Mouse (Mus musculus) hindbrain, embryonic 16.5 days (tissue): ENCODE measurements around the gene Rnf113a2. TPM values are rescaled to one million over a fixed set of nuclear protein-coding genes. Genes with fewer than 3 reads are reported as not detected.

Experiments
- ATAC-seq: fragments of 200-750 bp; cut with Nextera tagmentation; 2 replicates; pipeline ENCODE4 v1.8.0; 2017; ENCODE audit warnings: moderate TSS enrichment, moderate library complexity
- H3K27ac ChIP-seq: fragments of 300-500 bp; sonication (generic); 2 replicates; pipeline ENCODE4 v1.5.1; 2014; ENCODE audit warnings: low read depth, mild to moderate bottlenecking, control low read depth, low read length, moderate library complexity
- H3K27me3 ChIP-seq: fragments of 300-500 bp; sonication (generic); replicated peaks from 2 replicates; pipeline ENCODE4 v1.6.1; 2014; ENCODE audit warnings: low read length; ENCODE audit not compliant: control insufficient read depth, insufficient read depth
- H3K36me3 ChIP-seq: fragments of 300-500 bp; sonication (generic); 2 replicates; pipeline ENCODE4 v1.6.1; 2014; ENCODE audit warnings: mild to moderate bottlenecking, low read length, moderate library complexity, mixed read lengths; ENCODE audit not compliant: control insufficient read depth, insufficient read depth
- H3K4me1 ChIP-seq: fragments of 300-500 bp; sonication (generic); 2 replicates; pipeline ENCODE4 v1.6.1; 2014; ENCODE audit warnings: low read depth, low read length; ENCODE audit not compliant: control insufficient read depth, insufficient read depth
- H3K4me2 ChIP-seq: fragments of 300-500 bp; sonication (generic); 2 replicates; pipeline ENCODE4 v1.6.1; 2014; ENCODE audit warnings: mild to moderate bottlenecking, low read length, control low read depth, moderate library complexity
- H3K4me3 ChIP-seq: fragments of 300-500 bp; sonication (generic); 2 replicates; pipeline ENCODE4 v1.5.1; 2014; ENCODE audit warnings: mild to moderate bottlenecking, low read length, control low read depth, moderate library complexity
- H3K9ac ChIP-seq: fragments of 300-500 bp; sonication (generic); 2 replicates; pipeline ENCODE4 v1.6.1; 2014; ENCODE audit warnings: low read depth, mild to moderate bottlenecking, control low read depth, low read length, moderate library complexity
- H3K9me3 ChIP-seq: fragments of 300-500 bp; sonication (generic); 2 replicates; pipeline ENCODE4 v1.6.1; 2014; ENCODE audit warnings: mild to moderate bottlenecking, low read length, moderate library complexity; ENCODE audit not compliant: control insufficient read depth
- WGBS: fragments of 180-500 bp; shearing (Covaris S2); extraction: QIAGEN DNeasy Blood & Tissue Kit; methylation state at CpG from one replicate; pipeline ENCODE4 v1.1.7; 2014; 5-methylcytosine and 5-hydroxymethylcytosine counted together
- polyA plus RNA-seq: library from polyadenylated mRNA; unstranded; fragments of >200 nt; fragmentation: Nextera tagmentation; extraction: Ambion mirVana; gene quantifications from 2 replicates; pipeline ENCODE4 v1.2.1, GENCODE M21; 2015

The Rnf113a2 gene
- polyA plus RNA-seq, 1 experiment from 2014 or later: 23.5 TPM

- Histone ChIP-seq H3K36me3 (no peaks in the 10 kb centered on the region; the same call in 1 of the 2 replicates), H3K4me2 (no peak overlapping the region), H3K27me3 (no peaks in the 10 kb centered on the region), H3K4me1 (no peaks in the 10 kb centered on the region), H3K27ac (no peak overlapping the region), H3K4me3 (no peak overlapping the region), H3K9ac (no peak overlapping the region), H3K9me3 (no peaks in the 10 kb centered on the region)
- no peak for ATAC-seq
- 96% methylated on average over 4 of the region's 4 CpGs for WGBS
Observed at GRCm38 (mm10) chr12:84392681-84393080, 24.3 kb upstream of the Rnf113a2 start.

GRCm38 (mm10) chr12:84393847-84394246 lies 23.1 kb upstream of the Rnf113a2 start:
- ATAC-seq: no peak
- Histone ChIP-seq H3K4me1 (no peaks in the 10 kb centered on the region), H3K9me3 (no peaks in the 10 kb centered on the region), H3K4me3 (no peak overlapping the region), H3K36me3 (no peaks in the 10 kb centered on the region), H3K27ac (no peak overlapping the region), H3K4me2 (no peak overlapping the region), H3K27me3 (no peaks in the 10 kb centered on the region), H3K9ac (no peak overlapping the region)
- 98% methylated on average over 5 of the region's 5 CpGs for WGBS

GRCm38 (mm10) chr12:84396947-84397679 lies 19.9 kb upstream of the Rnf113a2 start:
- H3K4me3 ChIP-seq: no peak overlapping the region
- no peak overlapping the region for H3K9ac ChIP-seq
- no peaks in the 10 kb centered on the region for H3K4me1 ChIP-seq
- no peak overlapping the region for H3K4me2 ChIP-seq
- WGBS: 91% methylated on average over 14 of the region's 14 CpGs
- H3K27me3 ChIP-seq: no peaks in the 10 kb centered on the region
- no peak overlapping the region for H3K27ac ChIP-seq
- peaks cover 2% of the 10 kb centered on the region for H3K36me3 ChIP-seq
- no peaks in the 10 kb centered on the region for H3K9me3 ChIP-seq
- ATAC-seq: no peak

GRCm38 (mm10) chr12:84397685-84398084 lies 19.3 kb upstream of the Rnf113a2 start:
- Histone ChIP-seq H3K36me3 (peaks cover 3% of the 10 kb centered on the region), H3K9me3 (no peaks in the 10 kb centered on the region), H3K4me2 (no peak overlapping the region), H3K4me1 (no peaks in the 10 kb centered on the region), H3K27ac (no peak overlapping the region), H3K27me3 (no peaks in the 10 kb centered on the region), H3K4me3 (no peak overlapping the region), H3K9ac (no peak overlapping the region)
- no peak for ATAC-seq

GRCm38 (mm10) chr12:84398629-84399028 lies 18.4 kb upstream of the Rnf113a2 start:
- peaks cover 3% of the 10 kb centered on the region for H3K36me3 ChIP-seq
- H3K4me2 ChIP-seq: no peak overlapping the region
- 84% methylated on average over 5 of the region's 5 CpGs for WGBS
- no peaks in the 10 kb centered on the region for H3K4me1 ChIP-seq
- H3K9me3 ChIP-seq: no peaks in the 10 kb centered on the region
- no peak overlapping the region for H3K27ac ChIP-seq
- ATAC-seq: no peak
- no peaks in the 10 kb centered on the region for H3K27me3 ChIP-seq
- no peak overlapping the region for H3K4me3 ChIP-seq
- no peak overlapping the region for H3K9ac ChIP-seq

- Histone ChIP-seq H3K36me3 (peaks cover 3% of the 10 kb centered on the region), H3K4me2 (no peak overlapping the region), H3K27ac (no peak overlapping the region), H3K27me3 (no peaks in the 10 kb centered on the region), H3K9me3 (no peaks in the 10 kb centered on the region), H3K4me1 (no peaks in the 10 kb centered on the region), H3K4me3 (no peak overlapping the region), H3K9ac (no peak overlapping the region)
- ATAC-seq: no peak
- WGBS: 84% methylated on average over 9 of the region's 9 CpGs
Observed at GRCm38 (mm10) chr12:84399135-84399534, 17.9 kb upstream of the Rnf113a2 start.

- no peak for ATAC-seq
- no peaks in the 10 kb centered on the region for H3K27me3 ChIP-seq
- 82% methylated on average over 9 of the region's 9 CpGs for WGBS
Observed at GRCm38 (mm10) chr12:84399663-84400062, 17.3 kb upstream of the Rnf113a2 start.

GRCm38 (mm10) chr12:84400068-84400467 lies 16.9 kb upstream of the Rnf113a2 start:
- Histone ChIP-seq H3K27ac (no peak overlapping the region), H3K4me2 (no peak overlapping the region), H3K9ac (no peak overlapping the region), H3K36me3 (peaks cover 3% of the 10 kb centered on the region), H3K4me3 (no peak overlapping the region), H3K4me1 (no peaks in the 10 kb centered on the region), H3K27me3 (no peaks in the 10 kb centered on the region), H3K9me3 (no peaks in the 10 kb centered on the region)
- WGBS: 86% methylated on average over 3 of the region's 3 CpGs
- ATAC-seq: no peak

More at GRCm38 (mm10) chr12:84399663-84400062, 17.3 kb upstream of the Rnf113a2 start:
- H3K4me2 ChIP-seq: no peak overlapping the region
- no peak overlapping the region for H3K9ac ChIP-seq
- H3K27ac ChIP-seq: no peak overlapping the region
- no peaks in the 10 kb centered on the region for H3K9me3 ChIP-seq
- H3K4me3 ChIP-seq: no peak overlapping the region
- H3K4me1 ChIP-seq: no peaks in the 10 kb centered on the region
- peaks cover 3% of the 10 kb centered on the region for H3K36me3 ChIP-seq

GRCm38 (mm10) chr12:84400653-84401052 lies 16.3 kb upstream of the Rnf113a2 start:
- Histone ChIP-seq H3K4me1 (no peaks in the 10 kb centered on the region), H3K27me3 (no peaks in the 10 kb centered on the region)

More at GRCm38 (mm10) chr12:84400653-84401052, 16.3 kb upstream of the Rnf113a2 start:
- WGBS: 77% methylated on average over 3 of the region's 3 CpGs
- Histone ChIP-seq H3K9me3 (no peaks in the 10 kb centered on the region), H3K4me3 (no peak overlapping the region), H3K27ac (no peak overlapping the region), H3K9ac (no peak overlapping the region), H3K36me3 (peaks cover 3% of the 10 kb centered on the region), H3K4me2 (no peak overlapping the region)
- no peak for ATAC-seq
